Mouse (Mus musculus) liver, embryonic 14.5 days (tissue): ENCODE data around the gene Cadm2. TPM values are rescaled to one million over a fixed set of nuclear protein-coding genes. Genes with fewer than 3 reads are reported as not detected.

Source experiments
- ATAC-seq: fragments of 200-750 bp; cut with Nextera tagmentation; 2 replicates; pipeline ENCODE4 v1.8.0; 2017; ENCODE audit warnings: moderate number of reproducible peaks, mild to moderate bottlenecking, moderate library complexity; ENCODE audit not compliant: insufficient read depth
- DNase-seq, 3 experiments: peaks; one replicate each; pipeline ENCODE4 v3.0.0-alpha.2; 2012 to 2013; ENCODE audit warnings: low read depth in 3 of 3, low spot score in 3 of 3
- H3K27ac ChIP-seq: fragments of 300-500 bp; sonication (generic); 2 replicates; pipeline ENCODE4 v1.5.1; 2014; ENCODE audit warnings: moderate library complexity, mild to moderate bottlenecking, control low read depth, inconsistent platforms
- H3K27me3 ChIP-seq: fragments of 300-500 bp; sonication (generic); 2 replicates; pipeline ENCODE4 v1.6.1; 2014; ENCODE audit warnings: mild to moderate bottlenecking, low read length, moderate library complexity; ENCODE audit not compliant: control insufficient read depth, insufficient read depth
- H3K36me3 ChIP-seq: fragments of 300-500 bp; sonication (generic); replicated peaks from 2 replicates; pipeline ENCODE4 v1.6.1; 2014; ENCODE audit warnings: low read depth; ENCODE audit not compliant: control insufficient read depth, insufficient read depth
- H3K4me1 ChIP-seq, 2 experiments: fragments of 200-500 bp in 1 of 2; fragments of 300-500 bp in 1 of 2; sonication (generic) in 1 of 2; replicated peaks; 2 replicates each; pipeline ENCODE4 v1.6.1; 2012 to 2014; ENCODE audit warnings: antibody characterized with exemption in 1 of 2, inconsistent platforms in 1 of 2, low read length in 1 of 2; ENCODE audit not compliant: control insufficient read depth in 2 of 2, insufficient read depth in 2 of 2
- H3K4me2 ChIP-seq: fragments of 300-500 bp; sonication (generic); 2 replicates; pipeline ENCODE4 v1.6.1; 2014; ENCODE audit warnings: low read depth, mild to moderate bottlenecking, control low read depth, moderate library complexity
- H3K4me3 ChIP-seq, 2 experiments: fragments of 200-500 bp in 1 of 2; fragments of 300-500 bp in 1 of 2; sonication (generic) in 1 of 2; 2 replicates each; pipeline ENCODE4 v1.5.1; 2012 to 2014; ENCODE audit warnings: low read depth in 2 of 2, low read length in 2 of 2, mild to moderate bottlenecking in 2 of 2, control low read depth in 1 of 2, inconsistent platforms in 1 of 2, moderate library complexity in 1 of 2; ENCODE audit not compliant: insufficient read depth in 1 of 2
- H3K9ac ChIP-seq: fragments of 300-500 bp; sonication (generic); replicated peaks from 2 replicates; pipeline ENCODE4 v1.6.1; 2014; ENCODE audit warnings: mild to moderate bottlenecking, control low read depth, moderate library complexity
- H3K9me3 ChIP-seq: fragments of 300-500 bp; sonication (generic); 2 replicates; pipeline ENCODE4 v1.6.1; 2016; ENCODE audit warnings: low read length, mixed read lengths; ENCODE audit not compliant: control insufficient read depth
- CTCF ChIP-seq: IDR thresholded peaks from 2 replicates; pipeline ENCODE4 v1.5.1; 2016; ENCODE audit warnings: antibody characterized with exemption, low read depth, control low read depth
- EP300 ChIP-seq: IDR thresholded peaks from 2 replicates; pipeline ENCODE4 v1.6.1; 2016; ENCODE audit warnings: antibody characterized with exemption, low read depth
- WGBS: fragments of 180-500 bp; shearing (Covaris S2); extraction: QIAGEN DNeasy Blood & Tissue Kit; methylation state at CpG from one replicate; pipeline ENCODE4 v1.1.7; 2014; ENCODE audit not compliant: insufficient replicate concordance; 5-methylcytosine and 5-hydroxymethylcytosine counted together
- polyA plus RNA-seq, 2 experiments: library from polyadenylated mRNA; depleted of rRNA in 1 of 2; stranded (reverse) in 1 of 2; unstranded in 1 of 2; fragments of >200 nt; fragmentation: Nextera tagmentation in 1 of 2; extraction: Ambion mirVana in 1 of 2; gene quantifications; 2 replicates each; pipeline versions ENCODE4 v1.2.1 to v1.2.3; 2012 to 2014

Gene Cadm2
- polyA plus RNA-seq (2012; rRNA removed): 0.02 and 0.06 TPM in 2 replicates
- not detected in 2 replicates for polyA plus RNA-seq (2014; fragmentation: Nextera tagmentation; extraction: Ambion mirVana)

- peaks cover 31% of the 10 kb centered on the region for H3K27me3 ChIP-seq
- DNase-seq (peak; percentile 49 to 54 (median 53)), ATAC-seq (peak; percentile 100)
- H3K36me3 ChIP-seq: no peaks in the 10 kb centered on the region
- peak within 1 kb of the TSS; percentile 75 for H3K4me2 ChIP-seq
- no peaks in the 10 kb centered on the region for H3K4me1 ChIP-seq
- H3K9me3 ChIP-seq: no peaks in the 10 kb centered on the region
- H3K9ac ChIP-seq: no peak within 1 kb of the TSS
- under 1% methylated on average over 35 of the region's 35 CpGs for WGBS
- H3K4me3 ChIP-seq: peak within 1 kb of the TSS; percentile 52 to 84
- no peak for TF ChIP-seq EP300
- no peak for TF ChIP-seq CTCF
- H3K27ac ChIP-seq: no peak within 1 kb of the TSS
These were observed at the start of gene Cadm2 for GRCm38 (mm10) chr16:67620826-67621505. TSS of gene Cadm2 (minus strand) at chr16:67620908.

GRCm38 (mm10) chr16:67646930-67647329 is 26.2 kb upstream of the Cadm2 start:
- Histone ChIP-seq H3K27me3 (no peaks in the 10 kb centered on the region), H3K27ac (no peak overlapping the region), H3K4me2 (no peak overlapping the region), H3K4me1 (no peaks in the 10 kb centered on the region), H3K36me3 (no peaks in the 10 kb centered on the region), H3K4me3 (no peak overlapping the region), H3K9ac (no peak overlapping the region), H3K9me3 (no peaks in the 10 kb centered on the region)
- DNase-seq (no peak), ATAC-seq (no peak)
- TF ChIP-seq CTCF: no peak
- no peak for TF ChIP-seq EP300
- WGBS: 64% methylated on average over 3 of the region's 3 CpGs

- Histone ChIP-seq H3K4me3 (no peak overlapping the region), H3K27ac (no peak overlapping the region), H3K9me3 (no peaks in the 10 kb centered on the region), H3K4me1 (no peaks in the 10 kb centered on the region), H3K4me2 (no peak overlapping the region), H3K27me3 (no peaks in the 10 kb centered on the region), H3K36me3 (no peaks in the 10 kb centered on the region), H3K9ac (no peak overlapping the region)
- no peak for DNase-seq
- ATAC-seq: no peak
- WGBS: 61% methylated on average over 4 of the region's 4 CpGs
- TF ChIP-seq EP300: no peak
These were observed 22.9 kb upstream of the Cadm2 start for GRCm38 (mm10) chr16:67643651-67644050.

DNA sequence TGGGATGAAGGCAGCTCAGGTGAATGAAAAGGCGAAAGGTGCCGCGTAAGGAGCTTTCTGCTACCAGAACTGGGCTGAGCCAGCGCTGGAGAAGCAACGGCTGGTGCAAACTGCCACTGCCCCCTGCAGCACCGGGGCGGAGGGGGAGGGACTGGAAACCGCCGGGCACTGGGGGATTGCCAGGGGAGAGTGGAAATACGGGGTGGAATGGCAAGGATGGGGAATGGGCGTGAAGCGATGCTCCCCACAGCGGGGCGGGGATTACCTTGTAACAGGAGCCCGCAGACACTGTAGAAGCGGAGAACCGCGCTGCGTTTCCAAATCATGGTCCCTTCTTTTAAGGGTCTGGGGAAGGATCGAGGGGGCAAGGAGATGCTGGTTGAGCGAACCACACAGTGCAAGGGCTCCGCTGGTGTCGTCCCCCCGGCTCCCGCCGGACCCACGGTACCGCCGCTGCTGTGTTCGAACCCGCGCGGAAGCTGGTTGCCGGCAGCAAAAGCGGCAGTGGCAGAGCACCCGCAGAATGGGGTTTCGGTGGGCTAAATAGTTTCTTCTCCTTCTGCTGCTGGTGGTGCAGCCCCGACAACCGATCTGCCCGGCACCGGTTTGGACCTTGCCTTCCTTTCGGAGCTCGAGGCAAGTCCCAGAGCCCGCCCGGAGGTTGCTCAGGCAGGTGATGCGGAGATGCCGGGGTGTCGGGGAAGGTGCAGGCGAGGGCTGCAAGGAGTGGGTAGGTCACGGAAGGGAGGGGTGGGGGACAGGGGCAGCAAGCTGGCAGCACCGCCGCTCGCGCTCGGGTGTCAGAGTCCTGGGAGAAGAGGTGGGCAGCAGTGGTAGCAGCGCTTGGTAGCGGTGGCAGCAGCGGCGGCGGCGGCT is 564 bp downstream of the Cadm2 start:
- Histone ChIP-seq H3K27me3 (peaks cover 31% of the 10 kb centered on the region), H3K36me3 (no peaks in the 10 kb centered on the region), H3K4me1 (no peaks in the 10 kb centered on the region), H3K9ac (no peak overlapping the region), H3K4me2 (peak overlapping the region; percentile 75), H3K4me3 (peak overlapping the region; percentile 52 to 55), H3K9me3 (no peaks in the 10 kb centered on the region), H3K27ac (no peak overlapping the region)
- DNase-seq (no peak), ATAC-seq (peak; percentile 29)
- under 1% methylated on average over 56 of the region's 61 CpGs for WGBS
- TF ChIP-seq EP300: no peak
- TF ChIP-seq CTCF: 0 out of 2 replicates have a peak, but pooled peaks have one; percentile 5

- DNase-seq (no peak), ATAC-seq (no peak)
- Histone ChIP-seq H3K4me1 (no peaks in the 10 kb centered on the region), H3K27me3 (peaks cover 31% of the 10 kb centered on the region), H3K4me3 (no peak overlapping the region), H3K9me3 (no peaks in the 10 kb centered on the region), H3K9ac (no peak overlapping the region), H3K36me3 (no peaks in the 10 kb centered on the region), H3K27ac (no peak overlapping the region), H3K4me2 (no peak overlapping the region; the same call in 1 of the 2 replicates)
- no peak for TF ChIP-seq EP300
- TF ChIP-seq CTCF: no peak
- under 1% methylated on average over 16 of the region's 16 CpGs for WGBS
These were observed 1.3 kb downstream of the Cadm2 start for GRCm38 (mm10) chr16:67619416-67619815.
